Mouse (Mus musculus): ENCODE measurements around the gene Slc17a5.

Slc17a5 gene

DNA sequence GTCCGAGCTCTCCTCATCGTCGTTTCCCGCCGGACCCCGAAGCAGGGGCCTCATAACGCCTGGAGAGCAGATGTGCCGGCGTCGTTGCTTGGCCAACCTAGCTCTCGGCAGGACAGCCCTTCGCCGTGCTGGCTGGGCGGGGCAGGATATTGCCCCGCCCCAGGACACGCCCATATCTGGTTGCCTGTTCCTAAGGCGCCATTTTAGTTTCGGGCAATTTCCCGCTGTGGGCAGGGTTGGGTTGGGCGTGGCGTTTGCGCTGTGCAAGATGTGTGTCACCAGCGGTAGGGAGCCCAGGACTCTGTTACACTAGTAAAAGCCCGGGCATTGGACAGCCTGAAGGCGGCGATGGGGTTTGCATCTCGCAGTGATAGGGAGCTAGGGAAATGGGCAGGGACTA is at the start of gene Slc17a5:
TSS of gene Slc17a5 (minus strand) at position 128 of the 400 bp plus-strand sequence.
- DNase-seq (ENCODE audit: low spot score): peak; percentile 59

DNA sequence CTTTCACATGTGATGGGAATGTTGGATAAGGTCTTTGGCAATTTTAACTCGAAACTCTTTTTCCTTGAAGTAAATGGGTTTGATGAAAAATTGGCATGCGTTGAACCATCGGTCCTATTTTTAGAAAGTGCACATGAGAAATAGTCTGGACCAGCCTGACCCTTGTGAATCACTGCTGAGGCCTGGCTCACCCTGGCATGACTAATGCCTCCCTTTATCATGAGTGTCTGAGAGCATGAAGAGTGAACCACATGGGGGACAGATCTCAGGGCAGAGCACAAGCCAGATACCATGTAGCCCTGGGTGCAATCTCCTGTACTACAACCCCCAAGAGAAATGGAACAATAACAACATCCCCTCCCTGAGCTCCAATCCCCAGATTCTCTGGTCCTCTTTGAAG is 46.1 kb upstream of the Slc17a5 start:
- DNase-seq (ENCODE audit: low spot score): no peak

GRCm38 (mm10) chr9:78631755-78632434 is 44.1 kb upstream of the Slc17a5 start:
- no peak for DNase-seq (ENCODE audit: low spot score)

- no peak for DNase-seq (ENCODE audit: low spot score)
Measured at GRCm38 (mm10) chr9:78629991-78630390, 42.1 kb upstream of the Slc17a5 start.

DNA sequence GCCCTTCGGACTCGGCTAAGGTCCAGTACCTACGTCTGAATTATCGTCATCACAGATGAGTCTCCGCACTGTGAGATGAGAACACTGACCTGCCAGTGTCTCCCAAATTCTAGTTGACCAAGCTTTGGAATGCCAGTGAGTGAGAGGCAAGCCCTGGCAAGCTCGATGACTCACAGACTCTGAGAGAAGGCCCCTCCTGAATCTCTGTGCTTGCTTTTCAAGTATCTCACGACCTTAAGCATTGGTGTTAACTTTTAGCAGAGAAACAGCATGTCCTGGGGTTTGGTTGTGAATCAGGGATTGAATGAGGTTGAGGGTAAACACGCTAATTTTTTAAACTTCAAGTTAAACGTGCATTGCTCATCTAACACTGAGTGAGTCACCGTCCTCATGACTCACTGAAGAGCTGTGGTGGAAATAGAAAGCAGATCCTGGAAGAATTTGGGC is 35.5 kb upstream of the Slc17a5 start:
- DNase-seq (ENCODE audit: low spot score): no peak

- DNase-seq (ENCODE audit: low spot score): no peak
Measured at GRCm38 (mm10) chr9:78619285-78619684, 31.4 kb upstream of the Slc17a5 start.

GRCm38 (mm10) chr9:78615401-78616021 is 27.7 kb upstream of the Slc17a5 start, which contains the start of gene Cd109:
Gene Cd109, plus strand, starts transcription at chr9:78615546.
- no peak for DNase-seq (ENCODE audit: low spot score)

DNA sequence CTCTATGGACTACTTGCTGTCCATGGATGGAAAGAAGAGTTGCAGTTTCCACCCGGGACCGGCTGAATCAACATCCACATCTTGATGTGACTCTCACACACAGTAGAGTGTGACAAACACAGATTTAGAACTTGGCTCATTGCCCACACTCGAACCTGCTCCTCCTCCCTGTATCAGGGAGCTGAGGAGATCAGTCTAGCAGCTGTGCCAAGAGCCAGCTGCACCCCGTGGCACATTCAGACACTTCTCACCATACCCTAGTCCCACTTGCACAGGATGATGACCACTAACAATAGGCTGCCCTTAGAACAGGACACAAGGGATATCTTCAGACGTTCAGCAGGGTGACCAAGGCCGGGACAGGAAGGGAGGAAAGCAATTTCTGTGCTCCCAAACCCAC is 26.4 kb upstream of the Slc17a5 start:
- no peak for DNase-seq (ENCODE audit: low spot score)

- no peak for DNase-seq (ENCODE audit: low spot score)
Measured at GRCm38 (mm10) chr9:78601046-78601730, 13.3 kb upstream of the Slc17a5 start.

GRCm38 (mm10) chr9:78599927-78600326 is 12.1 kb upstream of the Slc17a5 start:
- DNase-seq (ENCODE audit: low spot score): no peak

GRCm38 (mm10) chr9:78596834-78597233 is 9.0 kb upstream of the Slc17a5 start:
- no peak for DNase-seq (ENCODE audit: low spot score)

GRCm38 (mm10) chr9:78595769-78596555 is 8.1 kb upstream of the Slc17a5 start:
- DNase-seq (ENCODE audit: low spot score): no peak

DNA sequence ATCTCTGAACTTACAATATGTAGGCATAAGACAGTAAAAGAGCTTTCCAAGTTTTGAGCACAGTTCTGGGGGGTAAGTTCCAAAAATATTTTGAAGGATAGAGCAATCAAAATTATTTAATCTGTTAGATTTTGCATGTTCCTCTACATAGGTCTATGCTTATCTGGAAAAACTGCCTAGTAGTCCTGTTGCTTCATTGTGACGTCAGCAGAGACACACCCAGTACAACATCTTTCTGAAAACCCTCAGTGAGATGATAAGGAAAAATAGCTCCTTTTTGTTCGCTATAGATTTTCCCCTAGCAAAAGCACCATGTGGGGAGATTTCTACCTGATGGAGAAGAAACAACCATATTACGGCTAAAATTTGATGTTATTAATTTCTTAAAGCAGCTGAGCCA is 7.4 kb upstream of the Slc17a5 start:
- DNase-seq (ENCODE audit: low spot score): no peak

- no peak for DNase-seq (ENCODE audit: low spot score)
Measured at GRCm38 (mm10) chr9:78590471-78590870, 2.6 kb upstream of the Slc17a5 start.

- no peak for DNase-seq (ENCODE audit: low spot score)
Measured at GRCm38 (mm10) chr9:78588411-78589033, 681 bp upstream of the Slc17a5 start.

GRCm38 (mm10) chr9:78587218-78587883 is 490 bp downstream of the Slc17a5 start:
- DNase-seq (ENCODE audit: low spot score): no peak

DNA sequence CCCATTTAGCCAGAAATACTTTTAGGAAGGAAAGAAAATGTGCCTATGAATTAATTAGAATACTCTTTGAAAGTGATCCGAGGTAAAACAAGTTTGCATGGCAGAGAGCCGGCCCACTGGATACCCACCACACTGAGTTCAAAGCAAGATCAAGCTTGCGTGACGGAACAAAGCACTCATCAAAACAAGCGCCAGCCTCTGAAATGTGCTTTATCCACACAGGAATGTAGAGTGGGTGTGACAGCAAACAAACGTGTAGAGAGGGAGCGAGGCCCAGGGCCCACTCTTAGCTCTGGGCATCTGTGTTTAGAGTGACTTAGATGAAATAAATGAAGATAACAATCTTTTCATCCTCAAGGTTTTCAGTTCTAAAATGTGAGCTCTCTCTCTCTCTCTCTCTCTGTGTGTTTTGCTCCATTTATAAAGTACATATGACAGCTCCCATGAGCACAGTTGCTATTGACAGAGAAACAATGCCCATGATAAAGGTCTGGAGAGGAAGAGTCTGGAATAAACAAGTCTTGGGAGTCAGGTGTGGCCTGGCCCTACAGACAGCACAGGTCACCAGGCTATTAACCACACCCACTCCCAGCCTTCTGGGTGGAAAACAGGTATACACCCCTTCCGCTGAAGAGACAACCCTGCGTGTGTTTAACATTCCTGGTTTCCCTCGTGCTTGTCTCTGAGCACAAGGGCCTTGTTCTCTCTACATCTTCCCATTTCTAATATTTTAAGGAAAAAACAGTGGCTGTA is 8.0 kb downstream of the Slc17a5 start:
- no peak for DNase-seq (ENCODE audit: low spot score)

DNA sequence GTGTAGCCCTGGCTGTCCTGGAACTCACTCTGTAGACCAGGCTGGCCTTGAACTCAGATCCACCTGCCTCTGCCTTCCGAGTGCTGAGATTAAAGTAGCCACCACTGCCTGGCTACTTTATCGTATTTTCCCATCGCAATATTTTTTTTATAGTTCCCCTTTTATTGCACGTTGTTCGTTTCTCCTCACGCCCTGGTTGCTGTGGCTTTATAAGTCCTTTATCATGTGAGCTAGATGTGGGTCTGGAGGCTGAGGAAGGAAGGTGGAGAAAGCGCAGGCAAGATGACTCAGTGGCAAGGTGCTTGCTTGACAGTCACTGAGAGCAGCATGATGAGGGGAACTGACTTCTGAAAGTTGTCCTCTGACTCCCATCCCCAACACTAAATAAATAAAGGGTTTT is 9.0 kb downstream of the Slc17a5 start:
- DNase-seq (ENCODE audit: low spot score): no peak

DNA sequence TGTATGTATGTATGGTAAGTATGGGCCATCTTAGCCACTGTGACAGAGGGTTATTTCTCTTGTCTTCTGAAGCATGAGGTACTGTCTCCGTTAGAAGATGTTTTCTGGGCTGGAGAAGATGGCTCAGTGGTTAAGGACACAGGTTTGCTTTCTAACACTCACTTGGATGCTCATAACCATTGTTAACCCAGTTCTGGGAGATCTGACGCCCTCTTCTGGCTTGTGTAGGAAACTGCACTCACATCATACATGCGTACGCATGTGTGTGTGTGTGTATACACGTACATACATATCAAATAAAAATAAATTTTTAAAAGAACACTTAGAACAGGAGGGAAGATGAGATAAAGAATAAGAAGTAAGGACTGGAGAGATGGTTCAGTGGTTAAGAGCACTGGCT is 11.4 kb downstream of the Slc17a5 start:
- DNase-seq (ENCODE audit: low spot score): no peak

- DNase-seq (ENCODE audit: low spot score): no peak
Measured at GRCm38 (mm10) chr9:78569934-78570333, 17.9 kb downstream of the Slc17a5 start.

DNA sequence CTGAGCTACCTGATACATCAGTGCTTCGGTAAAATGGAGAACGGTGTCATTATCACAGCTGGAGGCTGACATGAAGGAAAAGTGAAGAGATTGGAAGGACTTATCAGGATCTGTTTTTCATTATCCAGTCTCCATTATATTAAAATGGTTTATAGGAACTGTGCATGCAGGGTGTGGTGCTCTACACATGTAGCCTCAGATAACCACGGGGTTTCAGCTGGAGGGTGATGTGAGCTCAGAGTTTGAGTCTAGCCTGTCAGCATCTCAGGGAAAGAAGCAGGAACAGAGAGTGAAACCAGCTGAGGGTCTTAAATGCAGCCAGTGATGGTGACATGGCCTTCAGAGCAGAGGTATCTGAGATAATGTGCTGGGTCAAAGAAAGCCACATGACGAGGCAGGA is 28.4 kb downstream of the Slc17a5 start:
- DNase-seq (ENCODE audit: low spot score): no peak
